In genomic region chr17:23868513-23868912, GRCm38 (mm10) we compare ENCODE assay signal across 29 mouse cellular contexts. TPM values are rescaled to one million over a fixed set of nuclear protein-coding genes. Genes with fewer than 3 reads are reported as not detected.
A peak's percentile ranks its signal among the peaks of the same experiment; 100 is the strongest.
DNase-seq lines count a peak whose midpoint lies in the region; ATAC-seq and TF ChIP-seq lines count a peak whose summit lies in the region.
"Had no signal": no experiment of that assay in that cellular context is flagged by ENCODE, and none has a peak within 500 bp of the region (broad histone marks: within the 10 kb centered on the region; RNA-seq: fewer than 3 reads in every experiment).

No protein-coding gene starts in this region.

- peak; percentile 27 for DNase-seq in gastrocnemius, adult 2 months
- DNase-seq in gastrocnemius, postnatal 4 days (ENCODE audit: low spot score in 2 of 2): no peak
- peak; percentile 47 for DNase-seq in lung, postnatal 36 days
- no peak for DNase-seq in lung, postnatal 10 days
- peak; percentile 52 for DNase-seq in fat pad, adult 2 months (ENCODE audit: extremely low read depth, low read depth, low spot score)
- DNase-seq in kidney, postnatal 14 days: no peak
- DNase-seq: cerebellum, adult 2 months; cerebellum, postnatal 25 days; embryo, embryonic 11 days; heart, adult 2 months; kidney, adult 11 months; kidney, postnatal 4 days; midbrain, embryonic 14.5 days; right cerebral cortex, postnatal 4 days; thymus, adult 18-20 months; thymus, postnatal 36 days had no signal

- intact Hi-C loops in gastrocnemius, adult 2 months (cut with DNase I): no loop called here

- ATAC-seq in monocyte, adult 5-6 weeks (replicated peaks; ENCODE audit: insufficient number of reproducible peaks, low FRiP score, low TSS enrichment, poor library complexity, severe bottlenecking): peak; percentile 45; the same call in 1 of the 2 replicates
- ATAC-seq: activated CD4-positive, CD25-positive, alpha-beta regulatory T cell, adult 4 months; forebrain, embryonic 13.5 days had no signal

- H3K4me3 ChIP-seq in gastrocnemius, adult 2 months: no peak overlapping the region
- H3K4me3 ChIP-seq: embryonic facial prominence, embryonic 13.5 days; erythroblast, embryonic 14.5 days; forebrain, embryonic 13.5 days; heart, adult 2 months; hindbrain, embryonic 12.5 days; kidney, embryonic 15.5 days; megakaryocyte, embryonic 14.5 days; myocyte; neural tube, embryonic 13.5 days had no signal

- no peak for TF ChIP-seq CTCF in gastrocnemius, adult 2 months (IDR thresholded peaks at IDR 0.05)

- no peak overlapping the region for H3K27ac ChIP-seq in gastrocnemius, adult 2 months
- H3K27ac ChIP-seq: embryonic facial prominence, embryonic 13.5 days; forebrain, embryonic 13.5 days; heart, adult 2 months; hindbrain, embryonic 12.5 days; kidney, embryonic 15.5 days; neural tube, embryonic 13.5 days had no signal

RNA-seq across cellular contexts. Expression of gene Prss21, which starts 0.7 kb away (rescaled TPM):
- total RNA-seq in gastrocnemius, adult 2 months (2021): not detected
- total RNA-seq in gastrocnemius, postnatal 4 days (2021): not detected
- not detected in 3 replicates for total RNA-seq in monocyte, adult 5-6 weeks (2017)
- total RNA-seq: gastrocnemius, adult 8-10 months; heart, adult 2 months; heart, postnatal 25 days; left cerebral cortex, postnatal 25 days had no signal

RNA-seq across cellular contexts. Expression of gene Dcpp1, which starts 12.2 kb away (rescaled TPM):
- not detected for total RNA-seq in gastrocnemius, adult 2 months (2021)
- not detected for total RNA-seq in gastrocnemius, postnatal 4 days (2021)
- not detected in 3 replicates for total RNA-seq in monocyte, adult 5-6 weeks (2017)
- total RNA-seq: gastrocnemius, adult 8-10 months; heart, adult 2 months; heart, postnatal 25 days; left cerebral cortex, postnatal 25 days had no signal

RNA-seq across cellular contexts. Expression of gene Dcpp2, which starts 12.2 kb away (rescaled TPM):
- total RNA-seq in gastrocnemius, adult 2 months (2021): not detected
- total RNA-seq in gastrocnemius, postnatal 4 days (2021): not detected
- total RNA-seq in monocyte, adult 5-6 weeks (2017): not detected in 3 replicates
- total RNA-seq: gastrocnemius, adult 8-10 months; heart, adult 2 months; heart, postnatal 25 days; left cerebral cortex, postnatal 25 days had no signal

RNA-seq across cellular contexts. Expression of gene Prss41, which starts 24.5 kb away (rescaled TPM):
- total RNA-seq in gastrocnemius, adult 2 months (2021): not detected
- total RNA-seq in gastrocnemius, postnatal 4 days (2021): under 1 TPM in 1 of 2 experiments, not detected in 1; 0.18 TPM
- total RNA-seq in monocyte, adult 5-6 weeks (2017): not detected in 3 replicates
- total RNA-seq: heart, postnatal 25 days had no signal

RNA-seq across cellular contexts. Expression of gene Prss32, which starts 24.9 kb away (rescaled TPM):
- total RNA-seq in gastrocnemius, adult 2 months (2021): not detected
- not detected for total RNA-seq in gastrocnemius, postnatal 4 days (2021)
- total RNA-seq in monocyte, adult 5-6 weeks (2017): not detected in 3 replicates
- total RNA-seq: gastrocnemius, adult 8-10 months; heart, adult 2 months; heart, postnatal 25 days; left cerebral cortex, postnatal 25 days had no signal

Comparison
In these comparisons a context has a peak if more than half of its experiments do, and no peak if none do; other contexts are left out.
1. DNase-seq: peak in gastrocnemius, adult 2 months (single experiment), lung, postnatal 36 days (single experiment) and fat pad, adult 2 months (single experiment); none in gastrocnemius, postnatal 4 days (0 of 2), lung, postnatal 10 days (single experiment) and kidney, postnatal 14 days (single experiment).